Mouse (Mus musculus): ENCODE measurements at regions not wholly inside any gene's neighbourhood (a gene's known extent, or its start where the extent isn't known, plus 50 kb on each side); places are given as distances from the start of the nearest gene placed in this dataset.
"Not testable (repeated sequence)": the region's sequence is repeated elsewhere in the genome, so short reads cannot be mapped to it uniquely, and the experiment has no call there.

- H3K4me2 ChIP-seq: no peak overlapping the region
- WGBS: 91% methylated on average over 2 of the region's 2 CpGs
- H3K27ac ChIP-seq: no peak overlapping the region
- no peak for ATAC-seq
- 0 out of 2 replicates have a peak, but pooled peaks cover 8% of the 10 kb centered on the region for H3K27me3 ChIP-seq
- H3K36me3 ChIP-seq (ENCODE audit: poor library complexity, severe bottlenecking): no peaks in the 10 kb centered on the region
- no peaks in the 10 kb centered on the region for H3K9me3 ChIP-seq (replicated peaks)
- no peak overlapping the region for H3K9ac ChIP-seq
- H3K4me3 ChIP-seq: no peak overlapping the region
- H3K4me1 ChIP-seq: peaks cover 33% of the 10 kb centered on the region
Measured at GRCm38 (mm10) chr13:60476366-60476765, 125.4 kb upstream of the Dapk1 start.

GRCm38 (mm10) chr13:60478301-60478700 lies 123.4 kb upstream of the Dapk1 start:
- Histone ChIP-seq H3K4me1 (peaks cover 34% of the 10 kb centered on the region), H3K9me3 (replicated peaks) (no peaks in the 10 kb centered on the region), H3K27me3 (0 out of 2 replicates have a peak, but pooled peaks cover 8% of the 10 kb centered on the region), H3K9ac (no peak overlapping the region), H3K27ac (no peak overlapping the region), H3K4me2 (no peak overlapping the region), H3K36me3 (ENCODE audit: poor library complexity, severe bottlenecking) (no peaks in the 10 kb centered on the region), H3K4me3 (no peak overlapping the region)
- no peak for ATAC-seq
- whole genome bisulfite sequencing: 84% methylated on average over 6 of the region's 6 CpGs

- peak overlapping the region; percentile 84 for H3K27ac ChIP-seq
- H3K27me3 ChIP-seq: 0 out of 2 replicates have a peak, but pooled peaks cover 8% of the 10 kb centered on the region
- peak; percentile 79 for ATAC-seq
- H3K36me3 ChIP-seq (ENCODE audit: poor library complexity, severe bottlenecking): no peaks in the 10 kb centered on the region
- no peaks in the 10 kb centered on the region for H3K9me3 ChIP-seq (replicated peaks)
- peak overlapping the region; percentile 46; the same call in 1 of the 2 replicates for H3K9ac ChIP-seq
- peaks cover 34% of the 10 kb centered on the region for H3K4me1 ChIP-seq
- 4% methylated on average over 18 of the region's 18 CpGs for WGBS
- H3K4me2 ChIP-seq: peak overlapping the region; percentile 66
- H3K4me3 ChIP-seq: peak overlapping the region; percentile 36
Measured at GRCm38 (mm10) chr13:60479043-60479861, 122.5 kb upstream of the Dapk1 start.

- ATAC-seq: peak; percentile 17; the same call in 1 of the 2 replicates
Measured at GRCm38 (mm10) chr13:60479862-60480730, 121.7 kb upstream of the Dapk1 start.

GRCm38 (mm10) chr13:60480731-60481431 lies 120.9 kb upstream of the Dapk1 start:
- Histone ChIP-seq H3K9me3 (replicated peaks) (no peaks in the 10 kb centered on the region), H3K4me1 (peaks cover 34% of the 10 kb centered on the region), H3K27me3 (0 out of 2 replicates have a peak, but pooled peaks cover 5% of the 10 kb centered on the region), H3K36me3 (ENCODE audit: poor library complexity, severe bottlenecking) (no peaks in the 10 kb centered on the region), H3K9ac (peak overlapping the region; percentile 49), H3K4me3 (peak overlapping the region; percentile 13), H3K4me2 (peak overlapping the region; percentile 66), H3K27ac (no peak overlapping the region; the same call in 1 of the 2 replicates)
- WGBS: under 1% methylated on average over 21 of the region's 21 CpGs
- ATAC-seq: no peak; the same call in 1 of the 2 replicates

More at GRCm38 (mm10) chr13:60479862-60480730, 121.7 kb upstream of the Dapk1 start:
- Histone ChIP-seq H3K9ac (no peak overlapping the region; the same call in 1 of the 2 replicates), H3K4me2 (peak overlapping the region; percentile 66), H3K27me3 (0 out of 2 replicates have a peak, but pooled peaks cover 5% of the 10 kb centered on the region), H3K4me1 (peaks cover 34% of the 10 kb centered on the region), H3K36me3 (ENCODE audit: poor library complexity, severe bottlenecking) (no peaks in the 10 kb centered on the region), H3K9me3 (replicated peaks) (no peaks in the 10 kb centered on the region), H3K4me3 (no peak overlapping the region), H3K27ac (0 out of 2 replicates have a peak overlapping the region, but pooled peaks have one; percentile 19)
- WGBS: 11% methylated on average over 13 of the region's 13 CpGs

- not testable (repeated sequence) for H3K9me3 ChIP-seq (replicated peaks); H3K9ac ChIP-seq; H3K4me3 ChIP-seq; H3K27me3 ChIP-seq; H3K27ac ChIP-seq; ATAC-seq; H3K36me3 ChIP-seq (ENCODE audit: poor library complexity, severe bottlenecking); H3K4me2 ChIP-seq
- peaks cover 34% of the 10 kb centered on the region for H3K4me1 ChIP-seq
- whole genome bisulfite sequencing: 65% methylated on average over 11 of the region's 11 CpGs
Measured at GRCm38 (mm10) chr13:60481451-60481850, 120.3 kb upstream of the Dapk1 start.

- ATAC-seq: no peak
- Histone ChIP-seq H3K27ac (no peak overlapping the region), H3K9me3 (replicated peaks) (no peaks in the 10 kb centered on the region), H3K4me1 (peaks cover 34% of the 10 kb centered on the region), H3K27me3 (0 out of 2 replicates have a peak, but pooled peaks cover 5% of the 10 kb centered on the region), H3K4me2 (no peak overlapping the region), H3K9ac (no peak overlapping the region), H3K4me3 (no peak overlapping the region), H3K36me3 (ENCODE audit: poor library complexity, severe bottlenecking) (no peaks in the 10 kb centered on the region)
- WGBS: 93% methylated on average over 6 of the region's 6 CpGs
Measured at GRCm38 (mm10) chr13:60481946-60482345, 119.8 kb upstream of the Dapk1 start.

- no peak overlapping the region for H3K4me2 ChIP-seq
- WGBS: 82% methylated on average over 2 of the region's 2 CpGs
- no peaks in the 10 kb centered on the region for H3K36me3 ChIP-seq (ENCODE audit: poor library complexity, severe bottlenecking)
- no peak for ATAC-seq
- peaks cover 23% of the 10 kb centered on the region for H3K4me1 ChIP-seq
- no peak overlapping the region for H3K27ac ChIP-seq
- H3K9ac ChIP-seq: no peak overlapping the region
- no peaks in the 10 kb centered on the region for H3K27me3 ChIP-seq
- H3K4me3 ChIP-seq: no peak overlapping the region
- H3K9me3 ChIP-seq (replicated peaks): no peaks in the 10 kb centered on the region
Measured at GRCm38 (mm10) chr13:60486105-60486504, 115.6 kb upstream of the Dapk1 start.

- Histone ChIP-seq H3K9me3 (replicated peaks) (no peaks in the 10 kb centered on the region), H3K27ac (no peak overlapping the region), H3K4me2 (no peak overlapping the region), H3K9ac (no peak overlapping the region), H3K27me3 (no peaks in the 10 kb centered on the region), H3K36me3 (ENCODE audit: poor library complexity, severe bottlenecking) (no peaks in the 10 kb centered on the region), H3K4me1 (peaks cover 19% of the 10 kb centered on the region), H3K4me3 (no peak overlapping the region)
- no peak for ATAC-seq
- WGBS: 92% methylated on average over 5 of the region's 5 CpGs
Measured at GRCm38 (mm10) chr13:60486871-60487270, 114.9 kb upstream of the Dapk1 start.

GRCm38 (mm10) chr13:60488131-60488883 lies 113.4 kb upstream of the Dapk1 start:
- ATAC-seq: no peak
- Histone ChIP-seq H3K27ac (no peak overlapping the region), H3K9me3 (replicated peaks) (no peaks in the 10 kb centered on the region), H3K4me2 (no peak overlapping the region), H3K9ac (no peak overlapping the region), H3K36me3 (ENCODE audit: poor library complexity, severe bottlenecking) (no peaks in the 10 kb centered on the region), H3K4me1 (peaks cover 19% of the 10 kb centered on the region), H3K4me3 (no peak overlapping the region), H3K27me3 (no peaks in the 10 kb centered on the region)
- WGBS: 58% methylated on average over 13 of the region's 13 CpGs

GRCm38 (mm10) chr13:60488884-60489265 lies 112.9 kb upstream of the Dapk1 start:
- Histone ChIP-seq H3K9ac (no peak overlapping the region), H3K27me3 (no peaks in the 10 kb centered on the region), H3K4me3 (no peak overlapping the region), H3K4me2 (no peak overlapping the region), H3K4me1 (peaks cover 19% of the 10 kb centered on the region), H3K36me3 (ENCODE audit: poor library complexity, severe bottlenecking) (no peaks in the 10 kb centered on the region), H3K27ac (no peak overlapping the region), H3K9me3 (replicated peaks) (no peaks in the 10 kb centered on the region)
- ATAC-seq: peak; percentile 72; the same call in 1 of the 2 replicates
- WGBS: 33% methylated on average over 4 of the region's 4 CpGs
